Mouse (Mus musculus): Measurements from ENCODE around the gene Hoxc6. TPM values are rescaled to one million over a fixed set of nuclear protein-coding genes. Genes with fewer than 3 reads are reported as not detected.

Hoxc6 gene
- polyA plus RNA-seq, 1 experiment from 2014 or later, result not detected

DNA sequence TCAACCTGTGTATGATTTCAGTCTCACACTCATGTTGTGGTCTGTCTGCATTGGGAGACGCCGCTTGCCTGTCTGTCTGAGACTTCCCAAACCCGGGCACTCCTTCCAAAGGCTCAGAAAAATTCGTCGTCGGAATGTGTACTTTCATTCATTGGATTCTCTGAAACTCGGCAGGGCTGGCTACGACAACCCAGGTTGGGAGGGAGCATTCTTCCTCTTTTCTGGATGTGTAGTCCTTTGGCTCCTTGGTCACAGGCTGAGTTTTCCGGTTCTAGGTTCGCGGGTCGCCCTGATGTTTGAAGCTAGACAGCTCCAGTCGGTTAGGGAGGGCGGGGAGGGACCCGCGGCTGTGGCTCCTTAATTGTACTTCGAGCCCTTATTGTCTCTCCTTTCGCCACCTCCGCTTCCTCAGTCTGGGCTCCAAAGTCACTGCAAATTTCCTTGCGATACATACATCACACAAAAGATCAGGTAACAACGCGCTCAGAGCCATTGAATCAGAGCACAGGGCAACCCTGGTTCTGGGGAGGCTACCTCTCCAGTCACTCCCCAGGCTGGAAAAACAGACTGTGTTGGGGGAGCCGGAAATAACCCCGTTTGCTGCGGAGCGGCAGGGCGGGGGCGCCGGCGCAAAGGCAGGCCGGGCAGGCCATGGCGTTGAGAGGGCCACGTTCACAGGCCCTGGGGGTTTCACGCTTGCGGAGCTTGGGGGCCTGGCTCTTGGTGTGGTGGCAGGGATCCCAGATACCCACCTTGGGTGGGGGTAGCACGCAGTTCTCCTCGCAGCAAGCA is 21.2 kb upstream of the Hoxc6 start:
- Histone ChIP-seq H3K4me2 (ENCODE audit: low read length) (no peak overlapping the region), H3K9ac (replicated peaks; ENCODE audit: low read depth, low read length) (no peak overlapping the region), H3K27ac (ENCODE audit: low read length) (no peak overlapping the region), H3K4me1 (replicated peaks; ENCODE audit: control insufficient read depth, insufficient read depth, low read length) (peaks cover 3% of the 10 kb centered on the region), H3K4me3 (replicated peaks; ENCODE audit: low read length) (no peak overlapping the region), H3K36me3 (ENCODE audit: control insufficient read depth, insufficient read depth) (no peaks in the 10 kb centered on the region), H3K27me3 (replicated peaks; ENCODE audit: control insufficient read depth, insufficient read depth, low read length) (peaks cover 88% of the 10 kb centered on the region), H3K9me3 (ENCODE audit: control insufficient read depth, low read length) (no peaks in the 10 kb centered on the region)
- WGBS, result under 1% methylated on average over 37 of the region's 37 CpGs
- no peak for ATAC-seq

DNA sequence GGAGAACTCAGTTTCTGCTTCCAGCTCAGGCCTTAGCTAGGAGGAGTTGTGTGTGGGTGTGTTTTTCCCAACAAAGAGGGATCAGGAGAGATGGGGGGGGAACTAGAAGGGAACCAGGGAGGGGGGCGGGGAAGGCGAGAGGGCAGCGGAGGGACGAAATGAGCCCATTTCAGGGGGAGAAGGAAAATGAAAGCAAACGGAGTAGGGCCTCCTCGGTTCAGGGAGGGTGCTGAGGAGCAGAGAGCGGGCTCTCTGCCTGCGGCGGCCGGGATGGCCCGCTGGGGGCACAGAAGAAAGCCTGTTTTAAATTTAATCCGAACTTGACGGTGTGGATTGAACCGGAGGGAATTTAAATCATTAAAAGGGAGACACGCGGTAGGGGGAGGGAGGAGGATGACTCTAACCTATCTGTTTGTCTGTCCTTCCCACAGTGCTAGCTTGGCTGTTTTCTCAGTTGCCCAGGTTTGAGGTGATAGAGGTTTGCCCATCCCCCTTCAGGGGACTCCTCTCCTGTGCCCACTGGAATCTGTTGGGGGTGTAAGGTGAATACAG is 20.6 kb upstream of the Hoxc6 start:
- Histone ChIP-seq H3K9me3 (ENCODE audit: control insufficient read depth, low read length) (no peaks in the 10 kb centered on the region), H3K4me1 (replicated peaks; ENCODE audit: control insufficient read depth, insufficient read depth, low read length) (peaks cover 6% of the 10 kb centered on the region), H3K27me3 (replicated peaks; ENCODE audit: control insufficient read depth, insufficient read depth, low read length) (peaks cover 86% of the 10 kb centered on the region), H3K27ac (ENCODE audit: low read length) (no peak overlapping the region), H3K4me2 (ENCODE audit: low read length) (no peak overlapping the region), H3K9ac (replicated peaks; ENCODE audit: low read depth, low read length) (no peak overlapping the region), H3K4me3 (replicated peaks; ENCODE audit: low read length) (no peak overlapping the region), H3K36me3 (ENCODE audit: control insufficient read depth, insufficient read depth) (no peaks in the 10 kb centered on the region)
- 2% methylated on average over 16 of the region's 16 CpGs for WGBS
- no peak for ATAC-seq

DNA sequence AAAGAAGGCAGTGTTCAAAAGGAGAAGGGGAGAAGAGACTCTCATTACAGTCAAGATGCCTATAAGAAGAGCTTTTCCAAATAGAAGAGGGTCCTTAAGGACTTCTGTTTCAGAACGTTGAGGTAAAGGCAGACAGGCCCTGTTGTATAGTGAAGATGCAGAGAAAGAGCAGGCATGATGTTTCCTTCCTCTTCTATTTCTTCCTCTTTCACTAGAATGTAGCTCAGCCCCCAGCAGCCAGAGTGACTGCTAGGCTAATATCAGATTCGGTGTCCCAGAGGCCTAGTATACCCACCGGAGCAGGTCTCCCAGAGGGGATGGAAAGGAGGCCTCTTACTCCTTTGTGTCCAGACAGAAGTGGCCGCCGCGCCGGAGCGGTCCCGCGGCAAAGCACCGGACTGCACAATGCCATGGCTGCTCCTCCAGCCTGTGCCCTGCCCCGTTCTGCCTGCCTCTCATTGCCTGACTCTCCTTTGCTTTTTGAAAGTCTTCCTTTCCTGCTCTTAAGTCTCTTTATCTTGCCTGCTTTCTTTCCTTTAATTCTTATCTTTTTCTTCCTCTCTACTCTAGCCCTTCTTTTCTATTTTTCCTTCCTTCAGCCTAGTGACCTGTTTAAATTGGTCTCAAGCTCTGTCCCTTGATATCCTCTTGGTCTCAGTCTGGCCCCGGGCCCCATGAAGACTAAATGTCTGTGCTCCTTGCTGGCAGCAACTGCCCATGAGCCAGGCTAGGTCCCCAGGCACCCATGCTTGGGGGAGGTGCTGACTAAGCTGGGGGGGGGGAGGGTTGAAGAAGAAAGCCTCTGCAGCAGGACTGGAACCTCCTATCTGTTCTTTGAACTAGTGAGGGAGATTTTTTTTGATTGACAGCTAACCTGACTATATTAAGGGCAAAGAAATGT is 19.2 kb upstream of the Hoxc6 start:
- no peak overlapping the region for H3K4me3 ChIP-seq (replicated peaks; ENCODE audit: low read length)
- H3K4me2 ChIP-seq (ENCODE audit: low read length), result no peak overlapping the region
- no peak for ATAC-seq
- H3K36me3 ChIP-seq (ENCODE audit: control insufficient read depth, insufficient read depth), result no peaks in the 10 kb centered on the region
- H3K9ac ChIP-seq (replicated peaks; ENCODE audit: low read depth, low read length), result no peak overlapping the region
- peaks cover 6% of the 10 kb centered on the region for H3K4me1 ChIP-seq (replicated peaks; ENCODE audit: control insufficient read depth, insufficient read depth, low read length)
- no peak overlapping the region for H3K27ac ChIP-seq (ENCODE audit: low read length)
- peaks cover 85% of the 10 kb centered on the region for H3K27me3 ChIP-seq (replicated peaks; ENCODE audit: control insufficient read depth, insufficient read depth, low read length)
- under 1% methylated on average over 13 of the region's 13 CpGs for WGBS
- no peaks in the 10 kb centered on the region for H3K9me3 ChIP-seq (ENCODE audit: control insufficient read depth, low read length)

DNA sequence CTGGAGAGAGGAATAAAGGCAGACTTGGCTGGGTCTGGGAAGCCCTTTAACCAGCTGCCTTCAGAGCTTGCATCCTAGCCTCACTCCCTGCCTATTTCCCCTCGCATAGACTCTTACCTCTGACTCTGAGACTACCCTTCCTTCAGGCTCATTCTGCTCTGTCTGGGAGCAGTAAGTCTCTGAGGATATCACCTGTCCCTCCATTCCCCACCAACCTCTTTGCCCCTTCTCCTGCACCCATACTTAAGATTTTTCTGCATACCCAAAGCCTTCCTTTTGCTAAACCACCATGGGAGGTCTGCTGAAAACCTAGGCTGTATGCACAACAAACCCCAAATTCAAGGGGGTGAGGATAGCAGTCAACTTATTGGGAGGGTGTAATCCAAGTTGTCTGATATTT is 18.1 kb upstream of the Hoxc6 start:
- H3K4me1 ChIP-seq (replicated peaks; ENCODE audit: control insufficient read depth, insufficient read depth, low read length), result peaks cover 6% of the 10 kb centered on the region
- H3K4me2 ChIP-seq (ENCODE audit: low read length), result no peak overlapping the region
- ATAC-seq, result no peak
- H3K9ac ChIP-seq (replicated peaks; ENCODE audit: low read depth, low read length), result no peak overlapping the region
- H3K4me3 ChIP-seq (replicated peaks; ENCODE audit: low read length), result no peak overlapping the region
- no peaks in the 10 kb centered on the region for H3K9me3 ChIP-seq (ENCODE audit: control insufficient read depth, low read length)
- no peak overlapping the region for H3K27ac ChIP-seq (ENCODE audit: low read length)
- WGBS, result 0% methylated on average over 1 of the region's 1 CpGs
- no peaks in the 10 kb centered on the region for H3K36me3 ChIP-seq (ENCODE audit: control insufficient read depth, insufficient read depth)
- peaks cover 87% of the 10 kb centered on the region for H3K27me3 ChIP-seq (replicated peaks; ENCODE audit: control insufficient read depth, insufficient read depth, low read length)

DNA sequence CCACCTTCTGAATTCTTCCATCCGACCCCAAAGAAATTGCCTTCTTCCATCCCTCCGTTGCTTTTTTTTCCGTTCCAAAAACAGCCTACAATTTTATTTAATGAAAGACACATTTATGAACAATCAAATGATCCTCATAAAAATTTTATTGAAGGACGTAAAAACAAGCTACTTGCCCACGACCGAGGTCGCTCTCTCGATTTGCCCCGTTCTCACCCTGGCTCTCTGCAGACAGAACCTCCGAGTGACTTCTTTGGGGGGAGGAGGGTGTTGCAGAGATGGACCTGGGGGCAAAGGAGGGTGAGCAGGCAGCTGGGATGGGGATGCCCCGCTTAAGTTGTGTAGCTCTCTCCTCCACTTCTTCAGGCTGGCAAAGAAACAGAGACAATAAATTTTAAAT is 17.7 kb upstream of the Hoxc6 start:
- Histone ChIP-seq H3K9me3 (ENCODE audit: control insufficient read depth, low read length) (no peaks in the 10 kb centered on the region), H3K9ac (replicated peaks; ENCODE audit: low read depth, low read length) (no peak overlapping the region), H3K4me1 (replicated peaks; ENCODE audit: control insufficient read depth, insufficient read depth, low read length) (peaks cover 6% of the 10 kb centered on the region), H3K36me3 (ENCODE audit: control insufficient read depth, insufficient read depth) (no peaks in the 10 kb centered on the region), H3K27ac (ENCODE audit: low read length) (no peak overlapping the region), H3K4me2 (ENCODE audit: low read length) (no peak overlapping the region), H3K27me3 (replicated peaks; ENCODE audit: control insufficient read depth, insufficient read depth, low read length) (peaks cover 87% of the 10 kb centered on the region), H3K4me3 (replicated peaks; ENCODE audit: low read length) (no peak overlapping the region)
- 2% methylated on average over 11 of the region's 11 CpGs for WGBS
- no peak for ATAC-seq

DNA sequence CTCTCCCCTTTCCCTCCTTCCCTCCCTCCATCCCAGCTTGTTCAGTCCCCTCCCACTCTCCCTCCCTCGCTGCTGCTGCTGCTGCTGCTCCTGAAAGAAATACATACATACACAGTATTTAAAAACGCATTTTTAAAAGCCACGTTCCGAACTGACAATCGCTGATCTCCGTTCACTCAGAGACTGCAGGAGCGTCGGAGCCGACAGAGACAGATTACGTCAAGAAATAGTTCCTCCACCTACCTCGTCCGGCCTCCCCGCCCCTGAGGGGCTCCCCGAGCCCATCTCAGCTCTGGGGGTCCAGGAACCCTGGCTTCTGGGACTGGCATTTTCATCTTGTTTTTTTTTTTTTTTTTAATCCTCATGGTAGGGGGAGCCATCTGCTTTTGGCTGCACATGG is 17.1 kb upstream of the Hoxc6 start:
- no peaks in the 10 kb centered on the region for H3K36me3 ChIP-seq (ENCODE audit: control insufficient read depth, insufficient read depth)
- no peaks in the 10 kb centered on the region for H3K9me3 ChIP-seq (ENCODE audit: control insufficient read depth, low read length)
- no peak overlapping the region for H3K27ac ChIP-seq (ENCODE audit: low read length)
- 0% methylated on average over 14 of the region's 14 CpGs for WGBS
- H3K4me2 ChIP-seq (ENCODE audit: low read length), result peak overlapping the region; percentile 14; the same call in 1 of the 2 replicates
- peaks cover 6% of the 10 kb centered on the region for H3K4me1 ChIP-seq (replicated peaks; ENCODE audit: control insufficient read depth, insufficient read depth, low read length)
- no peak for ATAC-seq
- peaks cover 87% of the 10 kb centered on the region for H3K27me3 ChIP-seq (replicated peaks; ENCODE audit: control insufficient read depth, insufficient read depth, low read length)
- H3K9ac ChIP-seq (replicated peaks; ENCODE audit: low read depth, low read length), result no peak overlapping the region
- H3K4me3 ChIP-seq (replicated peaks; ENCODE audit: low read length), result peak overlapping the region; percentile 13

DNA sequence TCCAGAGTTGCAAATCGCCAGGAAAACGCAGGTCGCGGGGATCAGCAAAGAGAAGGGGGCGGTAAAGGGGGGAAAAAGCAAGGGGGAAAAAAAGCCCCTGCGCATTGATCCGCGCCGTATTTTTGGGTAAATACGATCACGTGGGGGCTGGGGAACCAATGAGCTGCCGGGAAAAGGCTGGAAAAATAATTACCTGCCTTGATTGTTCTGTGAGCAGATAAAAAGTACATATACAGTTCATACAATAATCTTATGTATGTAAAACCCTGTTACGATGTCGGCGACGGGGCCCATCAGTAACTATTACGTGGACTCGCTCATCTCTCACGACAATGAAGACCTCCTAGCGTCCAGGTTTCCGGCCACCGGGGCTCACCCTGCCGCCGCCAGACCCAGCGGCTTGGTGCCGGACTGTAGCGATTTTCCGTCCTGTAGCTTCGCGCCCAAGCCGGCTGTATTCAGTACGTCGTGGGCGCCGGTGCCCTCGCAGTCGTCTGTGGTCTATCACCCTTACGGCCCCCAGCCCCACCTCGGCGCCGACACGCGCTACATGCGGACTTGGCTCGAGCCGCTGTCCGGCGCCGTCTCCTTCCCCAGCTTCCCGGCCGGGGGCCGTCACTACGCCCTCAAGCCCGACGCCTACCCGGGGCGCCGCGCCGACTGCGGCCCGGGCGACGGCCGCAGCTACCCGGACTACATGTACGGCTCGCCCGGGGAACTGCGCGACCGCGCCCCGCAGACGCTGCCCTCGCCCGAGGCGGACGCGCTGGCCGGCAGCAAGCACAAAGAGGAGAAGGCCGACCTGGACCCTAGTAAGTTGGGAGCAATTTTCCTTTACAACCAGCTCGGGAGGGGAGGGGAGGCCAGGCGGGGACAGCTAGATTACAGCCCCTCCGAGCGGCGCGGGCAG is 16.4 kb upstream of the Hoxc6 start:
- ATAC-seq, result no peak
- Histone ChIP-seq H3K27me3 (replicated peaks; ENCODE audit: control insufficient read depth, insufficient read depth, low read length) (peaks cover 92% of the 10 kb centered on the region), H3K36me3 (ENCODE audit: control insufficient read depth, insufficient read depth) (no peaks in the 10 kb centered on the region), H3K27ac (ENCODE audit: low read length) (no peak overlapping the region), H3K9me3 (ENCODE audit: control insufficient read depth, low read length) (no peaks in the 10 kb centered on the region), H3K9ac (replicated peaks; ENCODE audit: low read depth, low read length) (no peak overlapping the region), H3K4me2 (ENCODE audit: low read length) (peak overlapping the region; percentile 28), H3K4me1 (replicated peaks; ENCODE audit: control insufficient read depth, insufficient read depth, low read length) (peaks cover 6% of the 10 kb centered on the region), H3K4me3 (replicated peaks; ENCODE audit: low read length) (peak overlapping the region; percentile 13)
- WGBS, result under 1% methylated on average over 88 of the region's 88 CpGs

DNA sequence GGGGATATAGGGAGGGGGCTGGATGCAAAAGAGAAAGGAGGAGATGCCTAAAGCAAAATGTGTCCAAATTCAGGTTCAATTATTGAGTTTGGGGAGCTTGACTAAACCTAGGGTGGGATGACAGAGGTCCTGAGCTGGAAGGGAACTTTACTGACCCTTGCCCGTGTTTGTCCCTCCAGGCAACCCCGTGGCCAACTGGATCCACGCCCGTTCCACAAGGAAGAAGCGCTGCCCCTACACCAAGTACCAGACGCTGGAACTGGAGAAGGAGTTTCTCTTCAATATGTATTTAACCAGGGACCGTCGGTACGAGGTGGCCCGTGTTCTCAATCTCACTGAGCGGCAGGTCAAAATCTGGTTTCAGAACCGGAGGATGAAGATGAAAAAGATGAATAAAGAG is 14.3 kb upstream of the Hoxc6 start:
- no peak overlapping the region for H3K27ac ChIP-seq (ENCODE audit: low read length)
- no peak overlapping the region for H3K4me2 ChIP-seq (ENCODE audit: low read length)
- H3K4me3 ChIP-seq (replicated peaks; ENCODE audit: low read length), result no peak overlapping the region
- WGBS, result 0% methylated on average over 12 of the region's 12 CpGs
- H3K27me3 ChIP-seq (replicated peaks; ENCODE audit: control insufficient read depth, insufficient read depth, low read length), result peaks cover 93% of the 10 kb centered on the region
- no peaks in the 10 kb centered on the region for H3K36me3 ChIP-seq (ENCODE audit: control insufficient read depth, insufficient read depth)
- no peaks in the 10 kb centered on the region for H3K9me3 ChIP-seq (ENCODE audit: control insufficient read depth, low read length)
- H3K9ac ChIP-seq (replicated peaks; ENCODE audit: low read depth, low read length), result no peak overlapping the region
- H3K4me1 ChIP-seq (replicated peaks; ENCODE audit: control insufficient read depth, insufficient read depth, low read length), result peaks cover 6% of the 10 kb centered on the region
- ATAC-seq, result no peak
